Mouse (Mus musculus) thymus, adult 2 months (tissue): ENCODE results near the gene Wdr77. TPM values are rescaled to one million over a fixed set of nuclear protein-coding genes. Genes with fewer than 3 reads are reported as not detected.

Source experiments
- DNase-seq: peaks from one replicate; pipeline ENCODE4 v3.0.0; 2021
- H3K27ac ChIP-seq: fragments of 200-500 bp; 2 replicates; pipeline ENCODE4 v1.5.1; 2012; ENCODE audit warnings: low read length, control low read depth; ENCODE audit not compliant: control insufficient read depth, insufficient read depth
- H3K27me3 ChIP-seq: fragments of 200-500 bp; 2 replicates; pipeline ENCODE4 v1.6.1; 2012; ENCODE audit warnings: mild to moderate bottlenecking, low read length, moderate library complexity, mixed read lengths; ENCODE audit not compliant: control insufficient read depth, insufficient read depth
- H3K36me3 ChIP-seq: fragments of 200-500 bp; 2 replicates; pipeline ENCODE4 v1.6.1; 2012; ENCODE audit warnings: mild to moderate bottlenecking, low read length, moderate library complexity; ENCODE audit not compliant: control insufficient read depth, insufficient read depth
- H3K4me1 ChIP-seq: fragments of 200-500 bp; replicated peaks from 2 replicates; pipeline ENCODE4 v1.6.1; 2012; ENCODE audit warnings: low read length; ENCODE audit not compliant: control insufficient read depth, insufficient read depth
- H3K4me3 ChIP-seq: fragments of 200-500 bp; 2 replicates; pipeline ENCODE4 v1.5.1; 2012; ENCODE audit warnings: mild to moderate bottlenecking, low read length, control low read depth, moderate library complexity; ENCODE audit not compliant: control insufficient read depth, insufficient read depth
- CTCF ChIP-seq: fragments of 200-500 bp; IDR thresholded peaks from 2 replicates; pipeline ENCODE4 v1.5.1; 2012; ENCODE audit warnings: mild to moderate bottlenecking, control low read depth, low read length, moderate library complexity, borderline replicate concordance; ENCODE audit not compliant: control insufficient read depth, poor library complexity, insufficient read depth; ENCODE audit errors: extremely low read depth
- POLR2A ChIP-seq: fragments of 200-500 bp; IDR thresholded peaks from 2 replicates; pipeline ENCODE4 v1.6.1; 2012; ENCODE audit warnings: mild to moderate bottlenecking, low read length, control low read depth, moderate library complexity; ENCODE audit not compliant: control insufficient read depth, poor library complexity, insufficient read depth; ENCODE audit errors: extremely low read depth
- WGBS: fragments of 180-500 bp; shearing (Covaris S2); methylation state at CpG from one replicate; pipeline ENCODE4 v1.1.7; 2018; 5-methylcytosine and 5-hydroxymethylcytosine counted together
- polyA plus RNA-seq: library from polyadenylated mRNA; depleted of rRNA; stranded (reverse); fragments of >200 nt; gene quantifications from 2 replicates; pipeline ENCODE4 v1.2.3, GENCODE M21; 2012

Gene Wdr77
- polyA plus RNA-seq, 1 experiment = 46.1 TPM

- no peak overlapping the region for H3K27ac ChIP-seq
- H3K36me3 ChIP-seq = no peaks in the 10 kb centered on the region
- 89% methylated on average over 6 of the region's 6 CpGs for WGBS
- H3K27me3 ChIP-seq = no peaks in the 10 kb centered on the region
- no peak overlapping the region for H3K4me3 ChIP-seq
- DNase-seq = no peak
- no peak for TF ChIP-seq CTCF
- no peak for TF ChIP-seq POLR2A
- peaks cover 8% of the 10 kb centered on the region for H3K4me1 ChIP-seq
Observed at GRCm38 (mm10) chr3:105928781-105929180, 30.4 kb upstream of the Wdr77 start.

GRCm38 (mm10) chr3:105929821-105930220 lies 29.3 kb upstream of the Wdr77 start:
- Histone ChIP-seq H3K36me3 (no peaks in the 10 kb centered on the region), H3K4me3 (no peak overlapping the region), H3K4me1 (peaks cover 8% of the 10 kb centered on the region), H3K27me3 (no peaks in the 10 kb centered on the region), H3K27ac (0 out of 2 replicates have a peak overlapping the region, but pooled peaks have one; percentile 26)
- WGBS = 6% methylated on average over 7 of the region's 7 CpGs
- peak; percentile 19 for DNase-seq
- no peak for TF ChIP-seq POLR2A
- no peak for TF ChIP-seq CTCF

GRCm38 (mm10) chr3:105931095-105931494 lies 28.1 kb upstream of the Wdr77 start:
- peaks cover 8% of the 10 kb centered on the region for H3K4me1 ChIP-seq
- H3K4me3 ChIP-seq = no peak overlapping the region
- WGBS = 67% methylated on average over 2 of the region's 2 CpGs
- no peak for DNase-seq
- no peak overlapping the region for H3K27ac ChIP-seq
- no peaks in the 10 kb centered on the region for H3K36me3 ChIP-seq
- H3K27me3 ChIP-seq = no peaks in the 10 kb centered on the region
- TF ChIP-seq CTCF (no peak), POLR2A (no peak)

GRCm38 (mm10) chr3:105932240-105933071 lies 26.7 kb upstream of the Wdr77 start, which contains the start of gene I830077J02Rik:
Gene I830077J02Rik (minus strand): TSS chr3:105932664.
- Histone ChIP-seq H3K4me1 (peaks cover 8% of the 10 kb centered on the region), H3K27ac (0 out of 2 replicates have a peak within 1 kb of the TSS, but pooled peaks have one; percentile 1), H3K4me3 (no peak within 1 kb of the TSS), H3K36me3 (peaks cover 3% of the 10 kb centered on the region; the same call in 1 of the 2 replicates), H3K27me3 (no peaks in the 10 kb centered on the region)
- DNase-seq = no peak
- WGBS = 17% methylated on average over 8 of the region's 8 CpGs
- TF ChIP-seq CTCF = no peak

- H3K27me3 ChIP-seq = no peaks in the 10 kb centered on the region
- no peak overlapping the region for H3K27ac ChIP-seq
Observed at GRCm38 (mm10) chr3:105933926-105934325, 25.2 kb upstream of the Wdr77 start.

GRCm38 (mm10) chr3:105935033-105935432 lies 24.1 kb upstream of the Wdr77 start:
- no peak for DNase-seq

More at GRCm38 (mm10) chr3:105933926-105934325, 25.2 kb upstream of the Wdr77 start:
- TF ChIP-seq POLR2A = no peak
- no peak for TF ChIP-seq CTCF
- no peak for DNase-seq
- Histone ChIP-seq H3K4me3 (no peak overlapping the region), H3K36me3 (peaks cover 3% of the 10 kb centered on the region; the same call in 1 of the 2 replicates), H3K4me1 (peaks cover 8% of the 10 kb centered on the region)
- 98% methylated on average over 6 of the region's 6 CpGs for WGBS

More at GRCm38 (mm10) chr3:105935033-105935432, 24.1 kb upstream of the Wdr77 start:
- TF ChIP-seq CTCF (no peak), POLR2A (no peak)
- no peak overlapping the region for H3K27ac ChIP-seq
- H3K4me3 ChIP-seq = no peak overlapping the region
- 96% methylated on average over 5 of the region's 5 CpGs for WGBS
- peaks cover 2% of the 10 kb centered on the region for H3K4me1 ChIP-seq
- no peaks in the 10 kb centered on the region for H3K27me3 ChIP-seq
- H3K36me3 ChIP-seq = peaks cover 3% of the 10 kb centered on the region; the same call in 1 of the 2 replicates
